Mouse (Mus musculus) gastrocnemius, postnatal 36 days (tissue): ENCODE measurements around the gene Ptpn11. TPM values are rescaled to one million over a fixed set of nuclear protein-coding genes. Genes with fewer than 3 reads are reported as not detected.
A peak's percentile ranks its signal among the peaks of the same experiment; 100 is the strongest.
"Not testable (repeated sequence)": the region's sequence is repeated elsewhere in the genome, so short reads cannot be mapped to it uniquely, and the experiment has no call there.

Experiments used
- DNase-seq, 2 experiments: peaks; one replicate each; pipeline ENCODE4 v3.0.0; 2022
- intact Hi-C: fragments of 180-260 bp; cut with DNase I; formaldehyde crosslinking; loops from one replicate; pipeline ENCODE4 v1.15.1; 2025
- long read RNA-seq, 2 experiments: library from polyadenylated mRNA; stranded (forward); transcript quantifications; one replicate each; pipeline ENCODE4 v2.0.0; 2021
- total RNA-seq, 2 experiments: library from RNA; stranded (reverse); gene quantifications; 2 replicates each; pipeline ENCODE4 v1.2.3; 2021

Ptpn11 gene
- total RNA-seq: 10 to 100 TPM; 59.1 to 77.7 TPM
- long read RNA-seq, experiment 1, full-length matches to known transcripts: 2 of 9 reads
- long read RNA-seq, experiment 1, partial matches to known transcripts: 0 of 9 reads
- long read RNA-seq, experiment 1, other reads (novel, unspliced or antisense): 7 of 9 reads
- long read RNA-seq, experiment 2, full-length matches to known transcripts: 1 of 7 reads
- long read RNA-seq, experiment 2, partial matches to known transcripts: 1 of 7 reads
- long read RNA-seq, experiment 2, other reads (novel, unspliced or antisense): 5 of 7 reads

DNA sequence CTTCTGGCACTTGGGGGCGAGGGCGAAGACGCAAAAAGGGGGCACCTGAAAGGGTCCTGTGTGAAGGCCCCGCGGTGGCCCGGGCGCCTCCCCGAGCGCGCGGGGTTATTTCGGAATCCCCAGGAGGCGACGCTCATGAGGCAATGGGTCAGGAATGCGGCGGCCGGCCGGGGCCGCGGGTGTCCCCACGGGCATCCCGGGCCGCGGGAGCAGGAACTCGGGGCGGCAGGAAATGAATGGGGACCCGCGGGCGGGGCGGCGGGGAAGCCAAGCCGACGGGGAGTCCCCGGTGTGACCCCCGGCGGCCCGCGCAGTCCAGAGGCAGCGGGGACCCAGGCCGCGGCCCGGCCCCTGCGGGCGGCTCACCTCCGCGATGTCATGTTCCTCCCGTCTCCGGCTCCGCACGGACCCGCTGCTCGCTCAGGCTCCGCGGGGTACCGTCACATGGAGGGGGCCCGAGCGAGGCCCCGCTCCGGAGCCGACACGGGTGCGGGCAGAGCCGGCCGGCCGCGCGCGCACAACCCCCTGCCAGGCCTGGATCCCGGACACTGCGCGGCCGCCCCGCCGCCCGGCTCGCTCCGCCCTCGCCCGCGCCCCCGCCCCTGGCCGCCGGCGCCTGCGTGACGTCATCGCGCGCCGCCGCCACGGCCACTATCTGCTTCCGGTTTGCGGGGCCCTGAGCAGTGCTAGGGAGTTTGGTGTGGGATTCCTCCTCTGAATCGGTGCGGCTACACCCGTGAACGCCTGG lies at the start of gene Ptpn11:
TSS of gene Ptpn11 (minus strand) at position 562 of the 748 bp plus-strand sequence.
- peak; percentile 74 to 81 for DNase-seq
- intact Hi-C loops: no loop called here

DNA sequence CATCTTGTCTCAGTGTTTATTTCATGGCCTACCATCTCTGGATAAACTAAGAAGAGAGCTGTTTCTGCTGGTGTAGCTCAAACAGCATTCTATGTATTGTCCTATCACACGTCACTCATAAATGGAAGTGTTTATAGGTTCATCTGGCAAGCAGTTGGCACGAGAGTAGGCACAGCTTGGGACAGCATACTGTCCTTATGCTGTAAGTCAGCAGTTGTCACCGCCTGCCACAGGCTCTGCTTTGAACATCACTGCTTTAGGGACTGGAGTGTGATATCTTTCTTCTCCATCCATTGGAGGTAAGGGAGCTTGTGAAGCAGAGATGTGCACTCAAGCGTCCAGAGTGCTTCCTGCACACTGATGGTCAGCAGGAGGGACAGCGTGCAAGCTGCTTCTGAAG lies 48.6 kb upstream of the Ptpn11 start:
- intact Hi-C loops: no loop called here
- no peak for DNase-seq

DNA sequence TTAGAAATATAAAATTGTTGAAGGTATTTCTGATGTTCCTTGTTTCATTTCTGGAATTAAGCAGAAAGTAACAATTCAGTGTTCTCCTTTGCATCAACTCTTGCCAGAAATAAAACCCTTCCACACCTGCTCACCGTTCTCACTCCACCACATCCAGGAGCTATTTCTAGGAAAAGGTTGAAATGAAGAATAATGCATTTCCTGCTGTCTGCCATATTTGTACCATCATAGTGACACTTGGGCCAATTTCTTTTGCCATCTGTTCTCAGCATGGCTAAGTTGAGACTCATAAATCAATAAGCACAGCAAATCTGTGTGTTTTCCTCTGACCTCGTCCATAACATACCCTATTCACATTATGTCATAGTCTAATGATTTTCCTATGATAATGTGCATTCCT lies 47.0 kb upstream of the Ptpn11 start:
- no peak for DNase-seq
- intact Hi-C loops: no loop called here

DNA sequence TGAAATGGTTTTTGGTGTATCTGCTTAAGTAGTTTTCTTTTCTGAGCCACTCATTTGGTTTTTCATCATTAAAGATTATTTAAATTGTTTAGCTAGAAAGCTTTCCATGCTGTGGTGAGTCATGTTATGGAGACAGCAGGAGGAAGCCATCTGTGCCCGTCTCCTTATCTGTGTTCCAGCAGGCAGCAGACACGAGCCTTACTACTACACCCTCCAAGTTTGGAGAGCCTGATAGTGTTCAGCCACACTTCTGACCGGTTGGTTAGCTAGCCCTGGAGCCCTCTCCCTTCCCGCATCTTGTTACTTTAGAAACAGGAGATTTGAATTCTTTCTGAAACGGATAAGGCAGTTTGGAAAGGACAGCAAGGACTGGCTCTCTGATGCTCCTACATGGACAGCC lies 45.0 kb upstream of the Ptpn11 start:
- no peak for DNase-seq
- intact Hi-C loops: no loop called here

DNA sequence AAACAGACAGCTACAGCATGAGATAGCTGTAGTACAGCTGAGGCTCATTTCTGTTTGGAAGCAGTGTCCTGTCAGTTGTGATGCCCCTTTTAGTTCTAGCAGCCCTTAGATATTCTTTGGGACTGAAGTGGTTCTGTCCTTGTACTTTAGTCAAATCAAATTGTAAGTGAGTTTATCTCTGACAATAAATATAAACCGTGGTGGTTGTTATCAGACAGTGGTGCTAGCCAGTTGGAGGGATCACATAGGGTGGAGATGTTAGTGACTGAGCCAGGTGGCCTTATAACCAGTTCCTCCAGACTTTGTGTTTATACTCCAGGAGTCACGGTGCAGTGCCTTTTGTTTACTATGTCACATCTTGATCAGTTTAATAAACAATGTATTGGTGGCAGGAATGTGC lies 42.5 kb upstream of the Ptpn11 start:
- intact Hi-C loops: no loop called here
- no peak for DNase-seq

DNA sequence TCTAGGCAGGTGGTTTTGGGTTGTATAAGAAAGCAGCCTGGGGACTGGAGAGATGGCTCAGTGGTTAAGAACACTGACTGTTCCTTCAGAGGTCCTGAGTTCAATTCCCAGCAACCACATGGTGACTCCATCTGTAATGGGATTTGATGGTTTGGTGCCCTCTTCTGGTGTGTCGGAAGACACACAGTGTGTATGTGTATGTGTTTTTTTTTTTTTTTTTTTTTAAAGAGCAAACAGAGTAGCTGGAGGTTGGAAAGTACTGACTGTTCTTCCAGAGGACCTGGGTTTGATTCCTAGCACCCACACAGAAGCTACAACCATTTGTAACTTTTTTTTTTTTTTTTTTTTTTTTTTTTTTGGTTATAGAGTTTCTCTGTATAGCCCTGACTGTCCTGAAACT lies 41.6 kb upstream of the Ptpn11 start:
- intact Hi-C loops: no loop called here
- no peak for DNase-seq

DNA sequence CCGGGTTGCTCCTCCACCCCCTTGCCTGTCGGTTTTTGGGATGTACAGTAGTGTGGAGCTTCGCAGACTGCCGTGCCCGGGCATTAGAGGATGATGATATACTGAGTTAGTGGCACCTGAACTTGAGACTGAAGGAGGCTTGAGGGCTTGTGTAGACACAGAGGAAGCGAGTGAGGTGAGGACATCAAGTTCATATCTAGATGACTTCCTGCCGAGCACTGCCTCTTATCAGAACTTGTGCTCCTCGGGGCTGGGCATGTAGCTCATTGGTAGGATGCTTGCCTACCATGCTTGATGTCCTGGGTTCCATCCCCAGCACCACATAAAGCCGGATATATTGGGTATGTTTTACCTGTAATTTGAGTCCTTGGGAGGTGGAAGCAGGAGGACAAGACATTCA lies 39.6 kb upstream of the Ptpn11 start:
- DNase-seq: no peak
- intact Hi-C loops: no loop called here

DNA sequence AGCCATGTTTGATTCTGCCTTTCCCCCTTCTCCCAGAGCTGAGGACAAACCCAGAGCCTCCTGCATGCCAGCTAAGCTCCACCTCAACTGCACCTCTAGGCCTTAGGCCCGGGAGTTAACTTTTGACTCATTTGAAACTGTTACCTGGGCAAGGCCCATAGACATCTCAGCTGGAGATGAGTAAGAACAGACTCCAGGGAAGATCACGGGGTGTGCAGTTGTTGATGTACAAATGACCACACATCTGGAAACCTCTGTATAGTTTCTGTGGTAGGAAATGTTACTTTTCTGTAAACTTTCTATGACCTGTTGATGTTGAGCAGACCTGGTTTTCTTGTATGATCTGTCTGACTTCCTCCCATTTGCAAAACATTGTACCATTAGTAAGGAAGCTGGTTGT lies 38.0 kb upstream of the Ptpn11 start:
- DNase-seq: no peak

DNA sequence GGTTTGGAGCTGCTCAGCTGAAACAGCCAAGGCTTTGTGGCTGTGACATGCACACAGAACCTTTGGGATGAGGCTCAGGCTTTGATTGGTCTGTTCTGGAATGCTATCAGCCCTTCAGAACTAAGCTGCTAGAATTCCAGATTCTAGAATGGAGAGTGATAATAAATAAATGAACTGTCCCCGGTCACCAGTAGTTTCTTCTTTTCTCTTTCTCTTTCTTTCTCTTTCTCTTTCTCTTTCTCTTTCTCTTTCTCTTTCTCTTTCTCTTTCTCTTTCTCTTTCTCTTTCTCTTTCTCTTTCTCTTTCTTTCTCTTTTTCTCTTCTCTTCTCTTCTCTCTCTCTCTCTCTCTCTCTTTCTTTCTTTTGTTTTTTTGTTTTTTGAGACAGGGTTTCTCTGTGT lies 36.1 kb upstream of the Ptpn11 start:
- intact Hi-C loops, DNase-seq: not testable (repeated sequence)

More for the DNA sequence above, 38.0 kb upstream of the Ptpn11 start:
- intact Hi-C loops: no loop called here

DNA sequence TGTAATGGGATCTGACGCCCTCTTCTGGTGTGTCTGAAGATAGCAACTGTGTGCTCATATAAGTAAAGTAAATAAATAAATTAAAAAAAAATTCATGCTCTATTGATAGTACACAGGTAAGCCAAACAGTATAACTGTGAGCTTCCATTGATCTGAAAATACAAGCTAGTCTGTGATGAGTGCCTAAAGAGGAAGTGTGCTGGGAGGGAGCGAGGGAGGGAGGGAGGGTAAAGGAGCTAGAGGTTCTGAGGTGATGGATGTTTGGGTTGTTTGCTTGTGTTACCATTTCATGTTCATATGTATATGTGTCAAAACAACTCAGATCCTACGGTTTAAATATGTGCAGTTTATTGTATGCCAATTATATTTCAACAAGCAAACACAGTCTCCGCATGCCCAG lies 35.6 kb upstream of the Ptpn11 start:
- intact Hi-C loops: no loop called here
- no peak for DNase-seq

DNA sequence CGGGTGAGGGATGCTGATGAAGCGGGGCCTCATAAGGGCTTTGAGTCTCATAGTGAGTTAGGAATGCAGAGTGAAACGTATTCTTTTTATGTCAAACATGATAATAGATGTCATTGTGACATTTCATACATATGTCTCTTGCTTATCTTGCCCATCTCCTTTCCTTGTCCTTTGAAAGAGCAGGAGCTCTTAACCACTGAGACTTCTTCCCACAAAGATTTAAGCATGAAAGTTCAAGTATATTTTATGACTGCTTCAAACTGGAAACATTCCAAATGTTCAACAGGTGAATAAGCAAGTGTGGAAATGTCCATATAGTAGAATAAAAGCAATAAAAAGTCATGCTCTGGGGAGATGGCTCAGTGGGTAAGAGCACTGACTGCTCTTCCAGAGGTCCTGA lies 35.2 kb upstream of the Ptpn11 start:
- intact Hi-C loops: no loop called here
- DNase-seq: no peak

DNA sequence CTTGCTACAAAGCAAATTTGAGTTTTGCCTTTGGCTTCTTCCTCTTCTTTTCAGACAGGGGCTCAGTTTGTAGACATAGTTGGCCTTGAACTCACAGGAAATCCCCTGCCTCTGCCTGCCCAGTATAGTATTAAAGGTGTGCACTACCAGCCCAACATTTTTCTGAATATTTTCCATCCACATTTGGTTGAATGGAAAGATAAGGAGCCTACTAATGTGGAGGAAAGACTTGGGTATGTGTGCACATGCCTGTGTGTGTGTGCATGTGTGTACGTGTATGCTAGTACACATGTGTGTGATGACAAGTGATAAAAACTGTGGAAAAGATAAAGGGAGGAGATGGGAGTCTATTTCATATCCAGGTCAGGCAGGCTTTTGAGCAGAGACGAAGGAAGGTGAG lies 34.7 kb upstream of the Ptpn11 start:
- intact Hi-C loops: no loop called here
- DNase-seq: no peak

DNA sequence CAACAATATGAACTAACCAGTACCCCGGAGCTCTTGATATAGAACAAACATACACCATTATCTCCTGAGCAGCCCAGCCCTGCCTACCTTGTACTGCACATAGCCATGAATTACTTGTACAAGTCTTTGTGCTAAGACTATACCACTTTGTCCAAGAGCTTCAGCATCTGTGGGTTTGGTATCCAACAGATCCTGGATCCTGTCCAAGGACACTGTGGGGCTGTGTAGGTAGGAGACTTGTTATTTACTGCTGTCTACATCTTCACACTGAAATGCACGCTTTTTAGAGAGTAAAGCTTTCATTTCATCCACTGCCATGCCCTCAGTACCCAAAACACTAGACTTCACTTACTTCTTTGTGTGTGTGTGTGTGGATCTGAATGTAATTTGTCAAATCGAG lies 33.7 kb upstream of the Ptpn11 start:
- intact Hi-C loops: no loop called here
- DNase-seq: no peak

DNA sequence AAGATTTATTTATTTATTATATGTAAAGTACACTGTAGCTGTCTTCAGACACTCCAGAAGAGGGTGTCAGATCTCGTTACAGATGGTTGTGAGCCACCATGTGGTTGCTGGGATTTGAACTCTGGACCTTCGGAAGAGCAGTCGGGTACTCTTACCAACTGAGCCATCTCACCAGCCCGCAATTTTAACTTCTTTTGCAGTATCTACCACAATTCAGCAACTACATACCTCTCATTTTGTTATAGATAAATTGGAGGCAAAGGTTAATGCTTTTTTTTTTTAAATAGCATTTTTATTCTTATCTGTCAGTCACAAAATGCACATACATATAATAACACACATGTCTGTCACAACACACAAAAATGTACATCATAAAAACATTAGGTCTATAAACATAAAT lies 32.8 kb upstream of the Ptpn11 start:
- intact Hi-C loops: not testable (repeated sequence)

DNA sequence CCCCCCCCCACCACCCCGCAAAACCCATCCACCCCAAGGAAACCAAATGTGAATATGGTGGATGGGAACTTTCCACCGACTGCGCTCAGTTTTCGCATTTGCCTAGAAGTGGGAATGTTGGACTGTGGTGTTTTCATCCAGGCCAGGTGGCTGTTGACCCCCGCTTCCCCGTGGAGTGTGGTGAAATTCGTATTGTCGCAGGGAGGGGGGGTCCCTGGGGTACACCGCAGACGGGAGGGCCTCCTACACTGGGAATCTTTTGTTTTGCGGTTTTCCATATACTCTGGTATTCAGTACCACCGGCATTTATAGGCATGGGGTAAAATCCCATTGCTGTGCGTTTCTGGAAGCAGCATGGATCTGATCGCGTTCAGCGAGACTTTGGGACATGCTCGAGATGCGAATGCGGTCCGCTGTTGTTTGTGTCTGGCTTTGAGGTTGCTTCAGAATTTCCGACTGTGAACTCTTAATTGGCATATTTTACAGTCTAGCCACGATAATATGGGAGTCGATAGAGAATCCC lies 30.2 kb upstream of the Ptpn11 start:
- DNase-seq: no peak
- intact Hi-C loops: no loop called here

More for the DNA sequence above, 32.8 kb upstream of the Ptpn11 start:
- DNase-seq: not testable (repeated sequence)

DNA sequence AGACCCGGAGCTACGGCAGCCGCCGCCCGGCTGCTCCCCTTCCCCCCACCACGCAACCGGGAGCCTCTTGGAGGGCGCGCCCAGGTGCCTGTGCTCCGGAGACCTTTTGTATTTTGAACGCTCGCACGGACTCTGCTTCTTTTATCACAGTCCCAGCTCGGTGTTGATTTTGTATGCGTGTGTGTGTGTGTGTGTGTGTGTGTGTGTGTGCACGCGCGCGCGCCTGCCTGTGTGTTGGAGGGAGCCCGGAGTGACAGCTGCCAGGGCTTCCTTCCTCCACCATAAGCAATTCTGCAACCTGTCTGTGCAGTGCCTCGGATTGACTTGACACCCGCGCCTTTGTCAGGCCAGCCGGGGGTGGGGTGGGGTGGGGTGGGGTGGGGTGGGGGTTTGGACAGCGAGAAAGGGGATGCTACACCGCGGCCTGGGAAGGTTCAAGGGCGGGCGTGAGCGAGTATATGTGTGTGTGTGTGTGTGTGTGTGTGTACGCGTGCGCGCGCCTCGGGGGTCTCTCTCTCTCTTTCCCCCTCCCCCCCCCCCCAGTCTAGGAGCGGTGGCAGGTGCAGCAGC lies 29.6 kb upstream of the Ptpn11 start:
- intact Hi-C loops: no loop called here
- peak in 1 of 2 experiments; percentile 40 for DNase-seq

DNA sequence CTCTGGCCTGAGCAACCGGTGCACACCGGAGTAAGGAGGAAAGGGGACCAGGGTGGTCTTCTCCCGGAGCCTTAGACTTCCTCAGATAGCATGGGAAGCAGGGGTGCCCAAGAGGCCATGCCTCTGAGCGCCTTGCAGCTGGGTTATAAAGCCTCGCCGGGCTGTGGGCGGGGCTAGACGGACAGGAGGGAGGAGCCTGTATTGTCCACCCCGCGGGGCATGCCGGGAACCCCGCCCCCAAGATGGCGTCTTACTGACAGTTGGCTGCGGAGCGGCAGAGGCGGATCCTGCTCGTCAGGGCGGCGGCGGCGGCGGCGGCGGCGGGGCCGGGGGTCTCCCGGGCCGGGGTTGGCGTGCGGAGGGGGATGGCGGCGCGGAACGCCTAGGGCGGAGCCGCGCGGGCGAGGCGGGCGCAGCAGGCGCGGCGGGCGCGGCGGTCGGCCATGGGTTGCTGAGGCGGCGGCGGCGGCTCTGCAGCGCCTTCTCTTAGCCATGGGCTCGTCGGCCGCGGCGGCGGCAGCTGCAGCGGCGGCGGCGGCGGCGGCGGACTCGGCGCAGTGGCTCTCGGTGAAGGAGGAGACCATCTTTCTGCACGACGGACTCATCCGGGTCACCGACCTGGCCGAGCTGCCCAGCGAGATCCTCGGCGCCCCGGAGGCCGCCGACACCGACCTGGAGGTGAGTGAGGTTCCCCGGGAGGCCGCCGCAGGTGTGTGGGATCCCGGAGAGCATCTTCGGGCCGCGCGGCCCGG lies 29.0 kb upstream of the Ptpn11 start, which contains the start of gene Hectd4:
TSS of gene Hectd4 (plus strand) at position 240 of the 752 bp plus-strand sequence.
- DNase-seq: peak; percentile 96 to 97
- intact Hi-C loops: loop anchor here (2.0 to 5.0 kb wide), 2 partner anchors 157 to 173 kb away; no protein-coding TSS in a partner anchor

DNA sequence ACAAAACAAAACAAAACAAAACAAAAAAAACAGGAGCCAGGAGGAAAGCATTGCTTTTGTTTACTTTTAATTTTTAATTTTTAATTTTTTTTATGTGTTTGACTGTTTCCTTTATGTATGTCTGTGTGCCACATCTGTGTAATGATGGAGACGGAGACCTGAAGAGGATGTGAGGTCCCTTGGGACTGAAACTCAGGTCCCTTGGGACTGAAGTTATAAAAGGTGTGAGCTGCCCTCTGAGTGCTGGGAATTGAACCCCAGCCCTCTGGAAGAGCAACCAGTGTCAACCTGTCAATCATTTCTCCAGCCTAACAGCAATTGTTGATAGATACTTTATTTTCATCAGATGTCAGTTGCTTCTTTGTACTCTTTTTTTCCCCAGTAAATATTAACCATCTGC lies 28.0 kb upstream of the Ptpn11 start:
- intact Hi-C loops: loop anchor here (2.0 to 5.0 kb wide), 2 partner anchors 158 to 174 kb away; no protein-coding TSS in a partner anchor

DNA sequence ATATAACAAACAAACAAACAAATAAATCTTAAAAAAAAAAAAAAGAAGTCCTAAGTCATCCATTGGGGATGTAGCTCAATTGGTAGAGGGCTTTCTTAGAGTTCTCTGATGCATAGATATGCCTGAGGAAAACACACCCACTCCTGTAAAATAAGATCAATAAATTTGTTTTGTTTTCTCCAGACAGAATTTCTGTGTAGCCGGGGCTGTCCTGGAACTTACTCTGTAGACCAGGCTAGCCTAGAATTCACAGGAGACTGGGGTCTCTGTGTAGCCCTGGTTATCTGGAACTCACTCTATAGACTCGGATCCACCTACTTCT lies 26.1 kb upstream of the Ptpn11 start:
- no peak for DNase-seq
- intact Hi-C loops: loop anchor here (5.0 kb wide), 1 partner anchor 160 kb away; no protein-coding TSS in a partner anchor

More for the DNA sequence above, 28.0 kb upstream of the Ptpn11 start:
- DNase-seq: no peak

DNA sequence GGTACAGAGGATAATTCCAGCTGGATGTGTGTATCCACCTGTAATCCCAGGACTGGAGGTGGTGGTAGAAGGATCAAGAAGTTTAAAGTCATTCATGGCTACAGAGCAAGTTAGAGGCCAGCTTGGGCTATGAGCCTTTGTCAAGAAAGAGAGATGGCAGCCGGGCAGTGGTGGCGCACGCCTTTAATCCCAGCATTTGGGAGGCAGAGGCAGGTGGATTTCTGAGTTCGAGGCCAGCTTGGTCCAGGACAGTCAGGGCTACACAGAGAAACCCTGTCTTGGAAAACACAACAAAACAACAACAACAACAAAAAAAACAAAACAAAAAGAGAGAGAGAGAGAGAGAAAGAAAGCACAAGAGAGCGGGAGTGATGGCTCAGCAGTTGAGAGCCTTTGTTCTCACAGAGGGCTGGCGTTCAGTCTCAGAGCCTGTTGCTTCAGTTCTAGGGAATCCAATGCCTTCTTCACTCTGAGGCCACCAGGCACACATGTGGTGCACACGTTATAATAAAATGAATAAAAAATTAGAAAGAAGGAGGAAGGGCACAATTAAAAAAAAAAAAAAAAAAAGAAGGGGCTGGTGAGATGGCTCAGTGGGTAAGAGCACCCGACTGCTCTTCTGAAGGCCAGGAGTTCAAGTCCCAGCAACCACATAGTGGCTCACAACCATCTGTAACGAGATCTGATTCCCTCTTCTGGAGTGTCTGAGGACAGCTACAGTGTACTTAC lies 25.6 kb upstream of the Ptpn11 start:
- intact Hi-C loops: loop anchor here (1.0 to 5.0 kb wide), 2 partner anchors 50 to 161 kb away; no protein-coding TSS in a partner anchor
- not testable (repeated sequence) for DNase-seq
